Mouse (Mus musculus): ENCODE data around the gene Esrrg.

- no peak for TF ChIP-seq CTCF (IDR thresholded peaks at IDR 0.05; ENCODE audit: borderline replicate concordance, control insufficient read depth, extremely low read depth, insufficient read depth, low read length, poor library complexity)
- TF ChIP-seq POLR2A (IDR thresholded peaks at IDR 0.05; ENCODE audit: control insufficient read depth, extremely low read depth, insufficient read depth, low read length, poor library complexity): no peak
These were observed 96.8 kb downstream of the Esrrg start for GRCm38 (mm10) chr1:187705348-187705747.
